Mouse (Mus musculus) heart, embryonic 16.5 days (tissue): ENCODE measurements around the gene Ucp1. TPM values are rescaled to one million over a fixed set of nuclear protein-coding genes. Genes with fewer than 3 reads are reported as not detected.
A peak's percentile ranks its signal among the peaks of the same experiment; 100 is the strongest.
"Not testable (repeated sequence)": the region's sequence is repeated elsewhere in the genome, so short reads cannot be mapped to it uniquely, and the experiment has no call there.

Experiments used
- ATAC-seq: fragments of 200-750 bp; cut with Nextera tagmentation; replicated peaks from 2 replicates; pipeline ENCODE4 v1.8.0; 2017; ENCODE audit warnings: moderate number of reproducible peaks; ENCODE audit not compliant: insufficient read depth, low FRiP score; ENCODE audit errors: extremely low read depth
- H3K27ac ChIP-seq: fragments of 300-500 bp; sonication (generic); 2 replicates; pipeline ENCODE4 v1.5.1; 2014; ENCODE audit warnings: mild to moderate bottlenecking, low read length, control low read depth, moderate library complexity
- H3K27me3 ChIP-seq: fragments of 300-500 bp; sonication (generic); 2 replicates; pipeline ENCODE4 v1.6.1; 2014; ENCODE audit warnings: low read length, mixed read lengths; ENCODE audit not compliant: control insufficient read depth, insufficient read depth
- H3K36me3 ChIP-seq: fragments of 300-500 bp; sonication (generic); 2 replicates; pipeline ENCODE4 v1.6.1; 2014; ENCODE audit not compliant: control insufficient read depth, insufficient read depth
- H3K4me1 ChIP-seq: fragments of 300-500 bp; sonication (generic); 2 replicates; pipeline ENCODE4 v1.6.1; 2014; ENCODE audit warnings: low read length, mixed read lengths; ENCODE audit not compliant: control insufficient read depth, insufficient read depth
- H3K4me2 ChIP-seq: fragments of 300-500 bp; sonication (generic); 2 replicates; pipeline ENCODE4 v1.6.1; 2014; ENCODE audit warnings: low read depth, mild to moderate bottlenecking, control low read depth, low read length
- H3K4me3 ChIP-seq: fragments of 300-500 bp; sonication (generic); 2 replicates; pipeline ENCODE4 v1.5.1; 2014; ENCODE audit warnings: mild to moderate bottlenecking, control low read depth, low read length
- H3K9ac ChIP-seq: fragments of 300-500 bp; sonication (generic); 2 replicates; pipeline ENCODE4 v1.6.1; 2014; ENCODE audit warnings: low read length, control low read depth
- H3K9me3 ChIP-seq: fragments of 300-500 bp; sonication (generic); replicated peaks from 2 replicates; pipeline ENCODE4 v1.6.1; 2016; ENCODE audit warnings: low read length; ENCODE audit not compliant: control insufficient read depth
- WGBS: fragments of 180-500 bp; shearing (Covaris S2); extraction: QIAGEN DNeasy Blood & Tissue Kit; methylation state at CpG from one replicate; pipeline ENCODE4 v1.1.7; 2014; 5-methylcytosine and 5-hydroxymethylcytosine counted together
- polyA plus RNA-seq: library from polyadenylated mRNA; unstranded; fragments of >200 nt; fragmentation: Nextera tagmentation; extraction: Ambion mirVana; gene quantifications from 2 replicates; pipeline ENCODE4 v1.2.1, GENCODE M21; 2015

Gene Ucp1
- polyA plus RNA-seq, 1 experiment from 2014 or later, result not detected

DNA sequence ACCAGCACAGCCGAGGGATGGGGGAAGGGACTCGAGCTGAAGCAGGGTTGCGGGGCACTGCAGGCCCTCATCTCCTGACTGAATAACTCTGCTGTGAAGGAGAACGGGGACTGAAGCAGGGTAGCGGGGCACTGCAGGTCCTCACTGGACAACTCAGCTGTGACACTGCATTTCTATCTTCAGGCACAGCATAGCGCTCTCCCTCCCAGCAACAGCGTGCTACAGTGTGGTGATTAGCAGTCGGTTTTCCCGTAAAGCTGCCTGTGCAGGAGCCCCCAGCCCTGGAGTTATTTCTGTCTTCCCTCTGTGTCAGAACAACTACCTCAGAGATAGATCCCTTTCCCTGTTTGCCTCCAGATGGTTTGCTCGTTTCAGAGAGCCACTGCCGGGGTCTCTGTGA lies 15.7 kb upstream of the Ucp1 start:
- Histone ChIP-seq H3K4me2 (peak overlapping the region; percentile 47), H3K9me3 (no peaks in the 10 kb centered on the region), H3K9ac (peak overlapping the region; percentile 58; the same call in 1 of the 2 replicates), H3K4me1 (peaks cover 5% of the 10 kb centered on the region), H3K27ac (no peak overlapping the region; the same call in 1 of the 2 replicates), H3K27me3 (no peaks in the 10 kb centered on the region), H3K36me3 (no peaks in the 10 kb centered on the region), H3K4me3 (no peak overlapping the region)
- WGBS, result 33% methylated on average over 11 of the region's 11 CpGs
- peak; percentile 58 for ATAC-seq

DNA sequence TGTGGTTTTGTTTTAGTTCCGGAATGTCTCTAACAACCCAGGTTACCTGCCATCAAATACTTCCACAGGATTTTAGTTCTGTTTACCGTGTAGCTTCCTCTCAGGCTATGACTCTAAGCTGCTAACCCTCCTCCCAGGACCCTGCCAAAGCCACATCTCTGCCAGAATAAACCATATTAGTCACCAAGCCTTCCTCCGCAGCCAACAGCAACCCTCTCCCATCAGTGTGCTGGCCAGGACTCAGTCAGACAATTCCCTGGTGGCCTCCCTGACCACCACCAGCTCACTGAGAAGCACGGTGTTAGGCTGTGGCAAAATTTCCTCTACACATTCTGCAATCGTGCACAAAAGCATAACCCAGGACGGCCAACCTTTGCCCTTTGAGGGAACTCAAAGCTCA lies 11.7 kb upstream of the Ucp1 start:
- 74% methylated on average over 6 of the region's 6 CpGs for WGBS
- no peak for ATAC-seq

GRCm38 (mm10) chr8:83285391-83285790 lies 4.8 kb upstream of the Ucp1 start:
- ATAC-seq, result no peak
- no peak overlapping the region for H3K4me2 ChIP-seq
- no peaks in the 10 kb centered on the region for H3K36me3 ChIP-seq
- no peaks in the 10 kb centered on the region for H3K9me3 ChIP-seq
- no peak overlapping the region for H3K27ac ChIP-seq
- WGBS, result 71% methylated on average over 8 of the region's 8 CpGs
- no peak overlapping the region for H3K4me3 ChIP-seq
- peaks cover 22% of the 10 kb centered on the region for H3K27me3 ChIP-seq
- H3K4me1 ChIP-seq, result 0 out of 2 replicates have a peak, but pooled peaks cover 2% of the 10 kb centered on the region
- no peak overlapping the region for H3K9ac ChIP-seq

More for the DNA sequence above, 11.7 kb upstream of the Ucp1 start:
- H3K36me3 ChIP-seq, result no peaks in the 10 kb centered on the region
- no peaks in the 10 kb centered on the region for H3K9me3 ChIP-seq
- no peak overlapping the region for H3K4me2 ChIP-seq
- no peak overlapping the region for H3K4me3 ChIP-seq
- H3K4me1 ChIP-seq, result peaks cover 5% of the 10 kb centered on the region
- no peaks in the 10 kb centered on the region for H3K27me3 ChIP-seq
- H3K27ac ChIP-seq, result no peak overlapping the region
- H3K9ac ChIP-seq, result no peak overlapping the region

GRCm38 (mm10) chr8:83297375-83297774 lies 7.2 kb downstream of the Ucp1 start:
- 66% methylated on average over 4 of the region's 4 CpGs for WGBS
- Histone ChIP-seq H3K9me3 (peaks cover 5% of the 10 kb centered on the region; the same call in 1 of the 2 replicates), H3K4me3 (no peak overlapping the region), H3K27me3 (no peaks in the 10 kb centered on the region), H3K9ac (no peak overlapping the region), H3K27ac (no peak overlapping the region), H3K36me3 (no peaks in the 10 kb centered on the region), H3K4me2 (no peak overlapping the region), H3K4me1 (no peaks in the 10 kb centered on the region)
- ATAC-seq, result no peak

GRCm38 (mm10) chr8:83300135-83300534 lies 10.0 kb downstream of the Ucp1 start:
- peaks cover 5% of the 10 kb centered on the region; the same call in 1 of the 2 replicates for H3K9me3 ChIP-seq
- no peak overlapping the region for H3K4me2 ChIP-seq
- 48% methylated on average over 1 of the region's 1 CpGs for WGBS
- no peak overlapping the region for H3K4me3 ChIP-seq
- no peak overlapping the region for H3K9ac ChIP-seq
- H3K4me1 ChIP-seq, result no peaks in the 10 kb centered on the region
- no peaks in the 10 kb centered on the region for H3K27me3 ChIP-seq
- no peaks in the 10 kb centered on the region for H3K36me3 ChIP-seq
- ATAC-seq, result no peak
- H3K27ac ChIP-seq, result no peak overlapping the region

- Histone ChIP-seq H3K27me3 (no peaks in the 10 kb centered on the region), H3K9ac (no peak overlapping the region), H3K27ac (no peak overlapping the region), H3K4me2 (no peak overlapping the region), H3K36me3 (no peaks in the 10 kb centered on the region), H3K4me3 (no peak overlapping the region), H3K9me3 (peaks cover 5% of the 10 kb centered on the region; the same call in 1 of the 2 replicates), H3K4me1 (no peaks in the 10 kb centered on the region)
- no peak for ATAC-seq
- 89% methylated on average over 1 of the region's 1 CpGs for WGBS
Observed at GRCm38 (mm10) chr8:83304946-83305345, 14.8 kb downstream of the Ucp1 start.

GRCm38 (mm10) chr8:83309836-83310235 lies 19.7 kb downstream of the Ucp1 start:
- no peaks in the 10 kb centered on the region for H3K4me1 ChIP-seq
- ATAC-seq, result no peak
- no peak overlapping the region for H3K9ac ChIP-seq
- no peak overlapping the region for H3K4me3 ChIP-seq
- H3K27me3 ChIP-seq, result no peaks in the 10 kb centered on the region
- no peak overlapping the region for H3K4me2 ChIP-seq
- no peaks in the 10 kb centered on the region for H3K9me3 ChIP-seq
- WGBS, result 87% methylated on average over 6 of the region's 6 CpGs
- no peak overlapping the region for H3K27ac ChIP-seq
- no peaks in the 10 kb centered on the region for H3K36me3 ChIP-seq

- ATAC-seq, H3K4me3 ChIP-seq, H3K4me2 ChIP-seq, H3K4me1 ChIP-seq, H3K9me3 ChIP-seq, H3K27ac ChIP-seq, H3K9ac ChIP-seq, H3K27me3 ChIP-seq: not testable (repeated sequence)
- peaks cover 19% of the 10 kb centered on the region; the same call in 1 of the 2 replicates for H3K36me3 ChIP-seq
- 71% methylated on average over 4 of the region's 4 CpGs for WGBS
Observed at GRCm38 (mm10) chr8:83315084-83315483, 24.9 kb downstream of the Ucp1 start.

- Histone ChIP-seq H3K4me3 (no peak overlapping the region), H3K4me2 (no peak overlapping the region), H3K27ac (no peak overlapping the region), H3K9me3 (no peaks in the 10 kb centered on the region), H3K27me3 (no peaks in the 10 kb centered on the region), H3K36me3 (peaks cover 22% of the 10 kb centered on the region), H3K4me1 (no peaks in the 10 kb centered on the region), H3K9ac (no peak overlapping the region)
- WGBS, result 85% methylated on average over 2 of the region's 2 CpGs
- ATAC-seq, result no peak
Observed at GRCm38 (mm10) chr8:83315691-83316090, 25.5 kb downstream of the Ucp1 start.
